Mouse (Mus musculus): ENCODE data around the gene Mmp11. TPM values are rescaled to one million over a fixed set of nuclear protein-coding genes. Genes with fewer than 3 reads are reported as not detected.

Mmp11 gene
- total and polyA plus RNA-seq, 2 experiments from 2014 or later: 11.7 to 14.3 TPM

- no peak for TF ChIP-seq CTCF (IDR thresholded peaks at IDR 0.05; ENCODE audit: low read depth)
- Histone ChIP-seq H3K27ac (ENCODE audit: low read depth, low read length) (no peak overlapping the region), H3K36me3 (ENCODE audit: insufficient read depth) (peaks cover 75% of the 10 kb centered on the region), H3K4me3 (ENCODE audit: low read depth, low read length) (no peak overlapping the region), H3K27me3 (ENCODE audit: insufficient read depth, low read length) (no peaks in the 10 kb centered on the region), H3K4me1 (ENCODE audit: insufficient read depth) (no peaks in the 10 kb centered on the region), H3K9ac (no peak overlapping the region), H3K9me3 (ENCODE audit: low read length) (no peaks in the 10 kb centered on the region), H3K4me2 (ENCODE audit: low read depth) (no peak overlapping the region)
- ATAC-seq (no peak), DNase-seq (no peak)
- WGBS: 76% methylated on average over 6 of the region's 6 CpGs
Measured at GRCm38 (mm10) chr10:75898039-75898564, 38.2 kb downstream of the Mmp11 start.

- Histone ChIP-seq H3K9ac (no peak overlapping the region), H3K9me3 (ENCODE audit: low read length) (no peaks in the 10 kb centered on the region), H3K27ac (ENCODE audit: low read depth, low read length) (no peak overlapping the region), H3K36me3 (ENCODE audit: insufficient read depth) (peaks cover 68% of the 10 kb centered on the region), H3K4me1 (ENCODE audit: insufficient read depth) (peaks cover 4% of the 10 kb centered on the region; the same call in 1 of the 2 replicates), H3K27me3 (ENCODE audit: insufficient read depth, low read length) (no peaks in the 10 kb centered on the region), H3K4me2 (ENCODE audit: low read depth) (no peak overlapping the region), H3K4me3 (ENCODE audit: low read depth, low read length) (no peak overlapping the region)
- peak; percentile 83 for TF ChIP-seq CTCF (IDR thresholded peaks at IDR 0.05; ENCODE audit: low read depth)
- WGBS: 36% methylated on average over 6 of the region's 6 CpGs
- no peak for ATAC-seq
- peak; percentile 80 for DNase-seq
Measured at GRCm38 (mm10) chr10:75897373-75897772, 38.9 kb downstream of the Mmp11 start.

GRCm38 (mm10) chr10:75896208-75896607, 40.1 kb downstream of the Mmp11 start:
- Histone ChIP-seq H3K36me3 (ENCODE audit: insufficient read depth) (peaks cover 57% of the 10 kb centered on the region), H3K4me1 (ENCODE audit: insufficient read depth) (peaks cover 5% of the 10 kb centered on the region; the same call in 1 of the 2 replicates), H3K27ac (ENCODE audit: low read depth, low read length) (no peak overlapping the region), H3K9me3 (ENCODE audit: low read length) (no peaks in the 10 kb centered on the region), H3K4me2 (ENCODE audit: low read depth) (no peak overlapping the region), H3K4me3 (ENCODE audit: low read depth, low read length) (no peak overlapping the region), H3K27me3 (ENCODE audit: insufficient read depth, low read length) (no peaks in the 10 kb centered on the region), H3K9ac (no peak overlapping the region)
- TF ChIP-seq CTCF (IDR thresholded peaks at IDR 0.05; ENCODE audit: low read depth): 0 out of 2 replicates have a peak, but pooled peaks have one; percentile 6
- DNase-seq (peak; percentile 22), ATAC-seq (no peak)
- 41% methylated on average over 1 of the region's 1 CpGs for WGBS

GRCm38 (mm10) chr10:75895730-75896129, 40.6 kb downstream of the Mmp11 start:
- H3K36me3 ChIP-seq (ENCODE audit: insufficient read depth): peaks cover 53% of the 10 kb centered on the region
- H3K27me3 ChIP-seq (ENCODE audit: insufficient read depth, low read length): no peaks in the 10 kb centered on the region
- H3K9ac ChIP-seq: no peak overlapping the region
- no peak for TF ChIP-seq CTCF (IDR thresholded peaks at IDR 0.05; ENCODE audit: low read depth)
- H3K27ac ChIP-seq (ENCODE audit: low read depth, low read length): no peak overlapping the region
- no peak for ATAC-seq
- DNase-seq: no peak
- no peak overlapping the region for H3K4me3 ChIP-seq (ENCODE audit: low read depth, low read length)
- H3K4me2 ChIP-seq (ENCODE audit: low read depth): no peak overlapping the region
- H3K4me1 ChIP-seq (ENCODE audit: insufficient read depth): peaks cover 5% of the 10 kb centered on the region; the same call in 1 of the 2 replicates
- no peaks in the 10 kb centered on the region for H3K9me3 ChIP-seq (ENCODE audit: low read length)
- WGBS: 93% methylated on average over 5 of the region's 5 CpGs

- DNase-seq (no peak), ATAC-seq (no peak)
- H3K4me1 ChIP-seq (ENCODE audit: insufficient read depth): peaks cover 5% of the 10 kb centered on the region; the same call in 1 of the 2 replicates
- TF ChIP-seq CTCF (IDR thresholded peaks at IDR 0.05; ENCODE audit: low read depth): no peak
- WGBS: 79% methylated on average over 6 of the region's 6 CpGs
- no peak overlapping the region for H3K9ac ChIP-seq
- H3K4me2 ChIP-seq (ENCODE audit: low read depth): no peak overlapping the region
- no peaks in the 10 kb centered on the region for H3K27me3 ChIP-seq (ENCODE audit: insufficient read depth, low read length)
- H3K4me3 ChIP-seq (ENCODE audit: low read depth, low read length): no peak overlapping the region
- H3K9me3 ChIP-seq (ENCODE audit: low read length): no peaks in the 10 kb centered on the region
- no peak overlapping the region for H3K27ac ChIP-seq (ENCODE audit: low read depth, low read length)
- H3K36me3 ChIP-seq (ENCODE audit: insufficient read depth): peaks cover 44% of the 10 kb centered on the region
Measured at GRCm38 (mm10) chr10:75894601-75895000, 41.7 kb downstream of the Mmp11 start.

GRCm38 (mm10) chr10:75893089-75893750, 43.1 kb downstream of the Mmp11 start, which contains the start of gene Derl3:
Gene Derl3 (plus strand): TSS chr10:75893413.
- Histone ChIP-seq H3K9ac (peak within 1 kb of the TSS; percentile 51), H3K4me1 (ENCODE audit: insufficient read depth) (peaks cover 5% of the 10 kb centered on the region; the same call in 1 of the 2 replicates), H3K27me3 (ENCODE audit: insufficient read depth, low read length) (no peaks in the 10 kb centered on the region), H3K9me3 (ENCODE audit: low read length) (no peaks in the 10 kb centered on the region), H3K27ac (ENCODE audit: low read depth, low read length) (peak within 1 kb of the TSS; percentile 62; the same call in 1 of the 2 replicates), H3K36me3 (ENCODE audit: insufficient read depth) (peaks cover 32% of the 10 kb centered on the region), H3K4me3 (ENCODE audit: low read depth, low read length) (peak within 1 kb of the TSS; percentile 40), H3K4me2 (ENCODE audit: low read depth) (peak within 1 kb of the TSS; percentile 87)
- no peak for TF ChIP-seq CTCF (IDR thresholded peaks at IDR 0.05; ENCODE audit: low read depth)
- WGBS: 2% methylated on average over 51 of the region's 51 CpGs
- DNase-seq: peak; percentile 98
- ATAC-seq: peak; percentile 100

Measured in forebrain, postnatal 0 days (tissue).